Mouse (Mus musculus): ENCODE results near the gene Washc4.

DNA sequence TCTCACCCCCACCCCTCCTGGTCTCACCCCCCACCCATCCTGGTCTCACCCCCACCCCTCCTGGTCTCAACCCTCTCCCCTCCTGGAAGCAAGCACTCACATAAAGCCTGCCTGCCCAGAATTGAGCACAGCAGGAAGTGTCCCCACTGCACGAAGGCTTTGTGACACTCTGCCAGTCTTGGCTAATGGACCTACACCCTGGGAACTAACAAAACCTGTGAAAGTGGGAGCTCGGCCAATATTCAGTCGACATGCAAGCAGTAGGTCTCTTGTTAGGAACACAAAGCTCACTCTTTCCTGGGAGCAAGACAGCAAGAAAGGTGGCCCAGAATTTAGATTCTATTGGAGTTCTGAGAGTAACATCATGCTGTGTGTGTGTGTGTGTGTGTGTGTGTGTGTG, 87.3 kb downstream of the Washc4 start:
- TF ChIP-seq CTCF (conservative IDR thresholded peaks at IDR 0.05; ENCODE audit: insufficient read depth, insufficient read length, low read depth, low read length) (no peak), POLR2A (IDR thresholded peaks at IDR 0.05; ENCODE audit: low read depth, low read length) (no peak)
